Mouse (Mus musculus) heart, adult 8-10 months (tissue): ENCODE data around the gene Trim14. TPM values are rescaled to one million over a fixed set of nuclear protein-coding genes. Genes with fewer than 3 reads are reported as not detected.
A peak's percentile ranks its signal among the peaks of the same experiment; 100 is the strongest.

Experiments used
- DNase-seq: peaks from one replicate; pipeline ENCODE4 v3.0.0; 2022; ENCODE audit warnings: low spot score
- total RNA-seq, 4 experiments: library from RNA; stranded (reverse); gene quantifications; 2 replicates each; pipeline ENCODE4 v1.2.4; 2022

Trim14 gene
- total RNA-seq, 4 experiments from 2014 or later = 1.6 to 2.5 (median 2.1) TPM

- DNase-seq = no peak
Measured at GRCm38 (mm10) chr4:46529722-46530121, 6.2 kb downstream of the Trim14 start.

DNA sequence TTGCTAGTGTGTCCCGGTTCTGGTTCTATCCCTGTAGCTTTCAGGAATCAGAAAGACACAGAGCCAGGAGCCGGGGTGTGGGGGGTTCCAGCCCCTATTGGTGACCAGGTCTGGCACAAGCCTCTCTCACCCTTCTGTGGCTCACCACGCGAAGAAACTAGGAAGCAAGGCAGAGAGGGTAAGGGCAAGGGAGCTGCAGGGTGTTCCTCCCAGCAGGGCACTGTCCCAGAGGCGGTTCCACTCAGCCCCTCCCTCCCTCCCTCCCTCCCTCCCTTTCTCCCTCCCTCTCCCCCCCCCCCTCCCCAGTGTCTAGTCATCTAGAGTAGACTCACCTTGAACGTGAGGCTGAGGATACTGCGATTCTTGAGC lies 8.4 kb downstream of the Trim14 start:
- no peak for DNase-seq

GRCm38 (mm10) chr4:46526798-46527557 lies 9.0 kb downstream of the Trim14 start:
- no peak for DNase-seq

DNA sequence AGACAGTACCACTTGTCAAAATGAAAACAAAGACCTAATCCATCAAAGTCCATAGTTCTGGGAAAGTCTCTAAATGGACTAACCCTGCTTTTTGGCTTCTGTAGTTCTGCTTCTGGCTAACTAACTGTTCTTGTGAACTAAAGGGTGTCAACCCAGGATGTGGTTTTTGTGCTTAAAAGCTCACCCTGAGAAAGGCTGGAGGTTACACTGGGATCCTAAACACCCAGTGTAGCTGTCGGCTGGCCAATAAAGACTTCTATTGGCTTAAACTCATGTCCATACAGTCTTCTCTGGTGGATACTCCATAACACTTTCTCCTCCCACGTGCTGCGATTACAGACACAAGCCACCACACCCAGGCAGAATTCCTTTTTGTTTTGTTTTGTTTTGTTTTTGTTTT lies 9.7 kb downstream of the Trim14 start:
- no peak for DNase-seq

GRCm38 (mm10) chr4:46523324-46523723 lies 12.6 kb downstream of the Trim14 start:
- no peak for DNase-seq

DNA sequence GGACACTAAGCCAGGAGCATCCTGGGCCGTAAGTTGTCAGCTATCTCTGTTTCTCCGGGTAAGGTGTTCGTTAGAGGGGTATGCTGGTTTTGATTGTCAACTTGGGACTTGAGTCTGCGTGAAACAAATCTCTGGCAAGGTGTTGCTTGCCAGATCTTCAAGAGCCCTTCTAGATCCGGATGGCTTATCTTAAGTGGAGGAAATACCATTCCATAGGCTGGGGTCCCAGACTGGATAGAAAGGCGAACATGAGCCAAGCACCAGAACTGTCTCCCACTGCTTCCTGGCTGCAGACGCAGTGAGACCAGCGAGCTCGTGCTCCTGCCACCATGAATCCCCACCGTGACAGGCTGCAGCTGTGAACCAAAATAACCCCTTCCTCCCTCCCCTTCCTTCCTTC lies 14.5 kb downstream of the Trim14 start:
- DNase-seq = no peak

DNA sequence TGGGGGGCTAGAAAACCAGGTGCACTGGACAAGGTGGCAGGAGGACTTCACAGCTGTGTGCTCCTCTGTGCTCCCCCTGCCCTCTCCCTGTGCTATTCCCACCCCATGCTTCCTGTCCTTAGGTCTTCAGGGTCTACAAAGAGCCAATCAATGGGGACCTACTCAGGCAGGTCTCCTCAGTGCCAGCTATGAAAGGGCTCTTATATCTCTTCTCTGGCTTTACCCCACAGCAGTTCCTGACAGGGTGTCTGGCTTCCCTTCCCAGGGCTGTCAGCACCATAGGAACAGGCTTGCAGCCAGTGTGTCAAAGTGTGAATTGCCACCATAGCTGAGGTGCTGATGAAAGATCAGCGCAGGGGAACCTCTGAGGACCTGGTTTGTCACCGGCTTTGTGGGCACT lies 15.4 kb downstream of the Trim14 start:
- DNase-seq = no peak

DNA sequence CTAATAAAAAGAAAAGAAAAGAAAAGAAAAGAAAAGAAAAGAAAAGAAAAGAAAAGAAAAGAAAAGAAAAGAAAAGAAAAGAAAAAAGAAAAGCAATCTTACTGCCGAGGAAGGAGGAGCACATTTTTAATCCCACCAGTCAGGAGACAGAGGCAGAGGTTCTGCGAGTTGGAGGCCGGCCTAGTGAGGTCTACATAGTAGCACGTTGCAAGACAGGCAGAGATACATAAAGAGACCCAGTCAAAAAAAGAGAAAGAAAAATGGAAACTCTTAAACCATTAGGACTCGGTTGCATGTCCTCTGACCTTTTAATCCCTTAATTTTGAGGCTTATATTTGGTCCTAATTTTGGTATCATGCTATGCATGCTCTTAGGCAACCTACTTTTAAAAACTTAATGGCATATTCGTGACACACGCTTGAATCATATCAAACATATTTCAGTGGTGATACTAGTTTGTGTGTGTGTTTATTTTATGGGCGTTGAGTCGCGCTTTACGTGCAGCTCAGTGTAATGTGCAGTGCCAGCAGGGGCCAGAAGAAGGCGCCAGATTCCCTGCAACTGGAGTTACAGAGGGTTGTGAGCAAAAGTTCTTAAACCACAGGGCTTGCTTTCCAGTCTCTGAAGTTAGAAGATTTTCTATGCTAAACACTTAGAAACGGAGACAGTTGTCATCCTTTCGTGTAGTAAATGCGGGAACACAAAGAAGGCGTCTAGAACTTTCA lies 28.0 kb downstream of the Trim14 start:
- peak; percentile 80 for DNase-seq

GRCm38 (mm10) chr4:46506801-46507610 lies 28.9 kb downstream of the Trim14 start:
- peak; percentile 94 for DNase-seq

DNA sequence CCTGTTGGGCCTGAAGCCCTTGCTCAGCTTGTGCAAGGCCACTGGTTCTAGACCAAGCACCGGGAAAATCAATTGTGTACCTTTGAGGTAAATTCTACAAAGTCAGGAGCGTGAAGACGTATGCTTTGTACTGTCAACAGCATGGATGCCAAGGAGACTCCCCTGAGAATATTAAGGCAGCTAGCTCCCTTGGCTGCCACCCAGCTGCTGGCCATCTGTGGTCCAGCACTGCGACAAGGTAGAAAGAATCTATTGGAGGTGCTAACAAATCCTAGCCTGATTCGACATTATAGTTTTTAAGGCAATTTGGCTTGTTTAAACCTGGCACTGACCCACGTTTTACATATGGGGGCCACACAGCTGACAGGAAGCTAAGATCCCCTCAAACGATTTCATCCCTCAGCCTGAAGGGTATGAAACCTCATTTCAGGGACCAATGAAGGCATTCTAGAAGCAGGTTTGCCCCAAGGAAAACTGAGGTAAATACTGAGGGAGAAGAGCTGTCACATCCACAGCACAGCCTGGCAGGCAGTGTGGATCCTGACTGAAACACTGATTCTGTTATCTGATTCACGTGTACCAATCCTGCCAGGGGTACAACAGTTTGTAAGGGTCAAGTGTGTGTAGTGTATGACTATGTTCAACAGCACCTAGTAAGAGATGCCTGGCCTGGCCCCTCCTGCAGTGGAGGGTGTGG lies 30.4 kb downstream of the Trim14 start:
- DNase-seq = no peak

DNA sequence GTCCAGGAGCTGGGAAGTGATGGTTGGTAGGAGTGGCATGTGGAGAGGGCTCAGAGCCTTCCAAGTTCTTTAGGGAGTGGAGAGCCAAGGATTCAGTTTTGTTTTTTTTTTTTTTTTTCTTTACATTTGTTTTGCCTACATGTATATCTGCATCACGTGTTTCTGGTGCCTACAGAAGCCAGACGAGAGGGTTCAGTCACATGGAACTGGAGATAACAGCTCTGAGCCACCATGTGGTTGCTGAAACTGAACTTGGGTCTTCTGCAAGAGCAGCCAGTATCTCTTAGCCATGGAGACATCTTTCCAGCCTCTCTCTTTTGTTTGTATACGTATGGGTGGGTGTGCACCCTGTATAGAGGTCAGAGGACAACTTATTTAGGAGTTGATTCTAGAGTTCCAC lies 32.1 kb downstream of the Trim14 start:
- DNase-seq = no peak

GRCm38 (mm10) chr4:46502606-46503502 lies 33.1 kb downstream of the Trim14 start:
- DNase-seq = no peak

DNA sequence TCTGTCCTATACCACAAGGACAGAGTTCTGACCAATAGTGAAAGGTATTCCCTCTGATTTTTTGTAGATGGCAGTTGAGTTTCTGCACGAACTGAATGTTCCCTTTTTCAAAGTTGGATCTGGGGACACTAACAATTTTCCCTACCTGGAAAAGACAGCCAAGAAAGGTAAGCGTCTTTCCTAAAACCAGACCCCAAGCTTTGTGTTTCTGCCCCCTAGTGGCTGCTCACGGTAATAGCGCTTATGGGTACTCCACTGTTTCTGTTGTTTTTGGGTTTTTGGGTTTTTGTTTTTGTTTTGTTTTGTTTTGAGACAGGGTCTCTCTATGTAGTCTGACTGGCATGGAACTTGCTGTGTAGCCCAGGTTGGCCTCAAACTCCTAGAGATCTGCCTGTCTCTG lies 37.0 kb downstream of the Trim14 start:
- no peak for DNase-seq

DNA sequence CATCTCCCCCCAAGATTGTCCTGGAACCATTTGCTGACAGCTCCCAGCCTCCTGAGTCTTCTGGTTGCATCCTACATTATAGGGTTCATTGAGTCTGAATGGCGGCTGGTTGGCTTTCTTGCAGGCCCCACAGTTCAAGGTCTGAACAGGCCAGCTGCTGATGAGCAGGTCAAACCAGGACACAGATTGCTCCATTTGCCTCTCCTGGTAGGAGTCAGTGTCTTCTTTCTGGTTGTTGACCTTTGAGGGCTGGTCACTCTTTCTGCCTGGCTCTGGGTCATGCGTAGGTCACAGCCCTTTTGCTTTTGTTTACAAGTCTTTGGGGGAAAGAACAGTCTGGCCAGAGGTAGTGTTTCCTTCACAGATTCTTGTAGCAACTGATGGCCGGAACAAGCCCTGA lies 37.4 kb downstream of the Trim14 start:
- no peak for DNase-seq

DNA sequence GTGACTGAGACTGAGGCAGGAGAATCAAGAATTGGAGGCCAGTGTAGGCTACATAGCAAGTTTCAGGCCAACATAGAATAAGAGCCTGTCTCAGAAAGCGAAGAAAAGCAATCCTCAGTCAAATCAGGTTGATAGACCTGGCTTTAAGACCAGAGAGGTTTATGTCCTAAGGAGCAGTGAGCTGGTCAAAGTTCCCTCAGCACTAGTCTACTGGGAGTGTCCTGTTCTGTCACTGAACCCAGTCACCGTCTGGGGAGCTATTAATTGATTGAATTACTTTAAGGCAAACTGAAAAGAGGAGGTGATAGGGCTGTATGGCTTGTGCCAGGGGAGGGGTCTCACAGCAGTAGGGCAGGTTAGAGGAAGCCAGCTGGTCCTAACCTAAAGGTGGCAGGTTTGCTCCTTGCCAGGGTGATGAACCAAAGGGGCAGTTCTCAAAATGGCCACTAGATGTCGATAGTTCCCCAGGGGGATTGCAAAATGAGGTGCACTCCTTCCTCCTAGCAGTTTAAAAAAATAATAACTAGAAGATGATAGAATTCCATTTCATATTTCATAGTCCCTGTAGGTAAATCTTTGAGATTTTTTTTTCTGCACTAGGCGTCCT lies 38.6 kb downstream of the Trim14 start:
- DNase-seq = peak; percentile 78

DNA sequence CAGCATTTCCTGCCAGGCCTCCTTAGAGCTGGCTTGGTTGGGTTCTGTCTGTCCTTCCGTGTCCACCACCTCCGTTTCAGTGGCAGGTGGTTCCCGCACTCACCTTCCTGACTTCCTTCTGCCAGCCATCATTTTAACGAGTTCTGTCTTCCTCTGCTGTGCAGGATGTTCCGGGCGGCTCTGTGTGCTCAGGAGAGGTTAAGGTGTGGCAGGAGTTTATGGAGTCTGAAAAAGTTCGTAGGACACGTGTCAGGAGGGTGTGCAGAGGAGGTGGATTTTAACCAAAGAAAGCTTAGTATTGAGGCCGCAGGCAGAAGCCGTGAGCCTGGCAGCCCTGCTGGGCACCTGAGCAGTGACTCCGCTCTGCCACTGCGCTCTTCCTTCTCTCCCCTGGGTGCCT lies 40.4 kb downstream of the Trim14 start:
- no peak for DNase-seq

GRCm38 (mm10) chr4:46493071-46493470 lies 42.9 kb downstream of the Trim14 start:
- no peak for DNase-seq

- DNase-seq = peak; percentile 93
Measured at GRCm38 (mm10) chr4:46489028-46489925, 46.7 kb downstream of the Trim14 start, which contains the start of gene Nans. TSS of gene Nans (plus strand) at chr4:46489248.

DNA sequence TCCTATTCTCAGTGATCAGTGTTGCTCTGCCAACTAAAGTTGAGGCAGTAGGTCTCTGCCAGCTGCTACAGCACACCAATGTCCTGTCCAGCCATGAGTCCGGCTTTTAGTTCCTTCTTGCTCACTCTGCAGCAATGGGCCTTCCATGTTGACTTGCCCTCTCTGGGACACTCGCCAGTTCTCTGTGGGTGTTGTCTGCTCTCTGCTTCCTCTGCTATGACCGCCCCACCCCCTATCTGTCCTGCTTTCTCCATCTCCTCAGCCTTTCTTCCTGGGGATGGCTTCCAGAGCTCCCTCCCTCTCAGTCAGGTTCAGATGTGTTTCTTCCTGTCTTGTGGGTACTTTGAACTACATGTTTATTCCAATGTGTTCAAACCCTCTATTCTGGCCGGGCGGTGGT lies 48.6 kb downstream of the Trim14 start:
- DNase-seq = peak; percentile 85
